Mouse (Mus musculus): ENCODE results near the gene Sertad1.

Sertad1 gene

DNA sequence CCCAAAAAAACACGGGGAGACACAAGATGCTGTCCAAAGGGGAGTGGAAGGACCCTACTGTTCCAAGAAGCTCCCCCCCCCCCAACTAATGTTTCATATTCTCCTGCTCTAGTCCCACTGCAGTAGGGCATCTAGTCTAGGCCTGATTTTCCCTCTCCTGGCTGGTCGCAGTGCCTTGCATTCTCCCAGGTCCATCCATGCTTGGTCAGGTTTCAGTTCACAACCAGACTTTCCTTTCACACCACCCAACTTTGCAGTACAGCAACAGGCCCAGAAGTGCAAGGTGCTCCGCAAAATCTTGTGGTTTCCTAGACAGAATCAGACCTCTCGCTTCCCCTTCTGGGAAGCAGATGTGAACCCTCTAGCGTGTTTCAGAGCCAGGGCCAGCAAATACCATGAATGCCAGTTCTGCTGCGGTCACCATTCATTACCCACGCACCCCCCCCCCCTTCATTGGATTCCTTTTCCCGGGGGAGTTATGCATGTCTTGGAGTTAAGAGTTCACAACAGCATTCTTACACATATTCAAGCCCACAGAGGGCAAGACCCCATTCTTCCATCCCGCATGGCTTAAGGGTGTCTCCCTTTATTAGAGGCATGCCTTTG, 20.2 kb downstream of the Sertad1 start:
- no peak for DNase-seq

DNA sequence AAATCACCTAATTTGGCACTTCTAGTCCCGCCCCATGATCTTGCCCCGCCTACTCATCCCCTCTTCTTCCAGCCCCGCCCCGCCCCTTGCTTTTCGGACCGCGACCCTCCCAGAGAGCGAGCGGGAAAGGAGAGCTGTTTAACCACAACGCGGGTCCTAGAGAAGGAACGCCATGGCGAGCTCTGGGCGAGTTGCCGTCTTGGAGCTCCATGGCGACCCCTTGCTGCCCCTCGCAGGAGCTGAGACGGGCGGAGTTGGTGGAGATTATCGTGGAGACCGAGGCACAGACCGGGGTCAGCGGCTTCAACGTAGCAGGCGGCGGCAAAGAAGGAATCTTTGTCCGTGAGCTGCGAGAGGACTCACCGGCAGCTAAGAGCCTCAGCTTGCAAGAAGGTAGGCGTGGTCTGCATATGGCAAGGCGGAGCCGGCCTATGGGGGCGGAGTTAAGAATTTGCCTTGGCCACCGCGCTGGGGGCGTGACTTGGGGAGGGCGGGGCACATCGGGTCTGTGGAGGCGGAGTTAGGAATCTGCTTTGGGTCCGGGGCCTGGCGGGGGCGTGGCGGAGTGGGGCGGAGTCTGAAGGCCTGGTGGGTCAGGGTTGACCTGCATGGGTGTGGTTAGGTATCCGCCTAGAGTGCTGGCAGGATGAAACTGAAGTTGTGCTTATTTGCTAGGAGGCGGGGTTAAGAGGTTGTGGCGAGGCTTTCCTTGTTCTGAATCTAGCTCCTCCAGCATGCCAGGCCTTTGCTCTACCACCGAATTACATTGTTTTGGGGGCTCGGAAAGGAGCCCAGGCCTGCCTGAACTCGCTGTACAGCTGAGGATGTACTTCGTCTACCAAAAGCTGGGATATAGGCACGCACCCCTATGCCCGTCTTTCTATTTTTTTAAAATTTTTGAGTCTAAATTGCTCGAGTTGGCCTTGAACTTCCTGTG, 21.3 kb downstream of the Sertad1 start:
- DNase-seq: peak; percentile 93

DNA sequence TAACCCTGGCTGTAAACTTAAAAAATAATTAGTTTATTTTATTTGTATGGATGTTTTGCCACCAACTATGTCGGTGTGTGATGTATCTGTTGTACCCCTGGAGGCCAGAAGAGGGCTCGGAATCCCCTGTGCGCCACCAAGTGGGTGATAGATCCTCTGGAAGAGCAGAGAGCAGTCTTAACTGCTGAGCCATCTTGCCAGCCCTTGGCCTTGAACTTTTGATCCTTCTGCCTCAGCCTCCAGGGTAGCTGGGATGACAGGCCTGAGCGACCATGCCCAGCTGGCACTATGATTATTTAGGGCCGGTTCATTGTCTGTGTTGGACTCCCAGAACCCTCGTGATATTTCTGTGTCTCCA, 21.9 kb downstream of the Sertad1 start:
- peak; percentile 64 to 71 for DNase-seq

DNA sequence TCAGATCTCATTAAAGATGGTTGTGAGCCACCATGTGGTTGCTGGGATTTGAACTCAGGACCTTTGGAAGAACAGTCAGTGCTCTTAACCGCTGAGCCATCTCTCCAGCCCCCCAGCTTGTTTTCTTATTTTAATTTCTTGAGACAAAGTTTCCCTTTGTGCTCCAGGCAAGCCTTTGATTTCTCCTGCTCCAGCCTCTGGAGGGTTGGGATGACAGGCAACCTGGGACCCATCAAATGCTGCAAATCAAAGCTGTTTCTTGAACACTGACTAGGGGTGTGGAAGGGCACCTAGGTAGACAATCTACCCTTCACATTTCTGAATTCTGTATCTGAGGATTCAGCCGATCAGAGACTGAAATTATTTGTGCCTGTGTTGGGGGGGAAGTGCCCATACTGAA, 24.1 kb downstream of the Sertad1 start:
- DNase-seq: no peak

DNA sequence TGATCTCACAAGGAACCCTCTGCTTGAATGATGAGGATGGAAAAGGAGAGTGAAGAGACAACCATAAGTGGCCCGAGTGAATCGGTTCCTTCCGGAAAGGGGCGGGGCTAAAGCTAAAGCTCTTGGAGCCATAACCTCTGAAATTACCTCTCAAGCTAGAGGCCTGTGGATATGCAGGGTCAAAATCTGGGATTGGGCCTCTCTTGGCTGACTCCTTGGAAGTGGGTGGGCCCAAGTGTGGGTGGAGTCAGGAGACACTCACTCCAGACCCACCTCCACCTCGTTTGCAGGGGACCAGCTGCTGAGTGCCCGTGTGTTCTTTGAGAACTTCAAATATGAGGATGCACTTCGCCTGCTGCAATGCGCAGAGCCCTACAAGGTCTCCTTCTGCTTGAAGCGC, 28.3 kb downstream of the Sertad1 start:
- no peak for DNase-seq

DNA sequence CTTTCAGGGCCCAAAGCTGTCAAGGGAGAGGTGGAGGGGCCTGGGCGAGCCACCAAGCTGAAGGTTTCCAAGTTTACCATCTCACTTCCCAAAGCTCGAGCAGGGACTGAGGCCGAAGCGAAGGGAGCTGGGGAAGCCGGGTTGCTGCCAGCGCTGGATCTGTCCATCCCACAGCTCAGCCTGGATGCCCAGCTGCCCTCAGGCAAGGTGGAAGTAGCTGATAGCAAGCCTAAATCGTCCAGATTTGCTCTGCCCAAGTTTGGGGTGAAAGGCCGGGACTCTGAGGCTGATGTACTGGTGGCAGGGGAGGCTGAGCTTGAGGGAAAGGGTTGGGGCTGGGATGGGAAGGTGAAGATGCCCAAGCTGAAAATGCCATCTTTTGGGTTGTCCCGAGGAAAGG, 31.6 kb downstream of the Sertad1 start:
- no peak for DNase-seq

DNA sequence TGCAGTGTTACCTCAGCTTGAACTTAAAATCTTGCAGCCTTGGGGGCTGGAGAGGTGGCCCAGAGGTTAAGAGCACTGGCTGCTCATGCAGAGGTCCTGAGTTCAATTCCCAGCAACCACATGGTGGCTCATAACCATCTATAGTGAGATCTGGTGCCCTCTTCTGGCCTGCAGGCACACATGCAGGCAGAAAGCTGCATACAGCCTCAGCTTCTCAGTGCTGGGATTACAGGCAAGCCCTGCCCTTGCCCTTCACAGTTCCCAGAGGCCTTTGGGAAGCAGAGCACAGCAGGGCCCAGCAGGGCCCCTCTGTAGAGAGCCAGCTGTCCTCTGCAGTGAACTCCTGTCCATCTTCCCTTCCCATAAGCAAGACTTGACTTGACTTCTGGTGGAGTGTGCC, 33.4 kb downstream of the Sertad1 start:
- DNase-seq: no peak

DNA sequence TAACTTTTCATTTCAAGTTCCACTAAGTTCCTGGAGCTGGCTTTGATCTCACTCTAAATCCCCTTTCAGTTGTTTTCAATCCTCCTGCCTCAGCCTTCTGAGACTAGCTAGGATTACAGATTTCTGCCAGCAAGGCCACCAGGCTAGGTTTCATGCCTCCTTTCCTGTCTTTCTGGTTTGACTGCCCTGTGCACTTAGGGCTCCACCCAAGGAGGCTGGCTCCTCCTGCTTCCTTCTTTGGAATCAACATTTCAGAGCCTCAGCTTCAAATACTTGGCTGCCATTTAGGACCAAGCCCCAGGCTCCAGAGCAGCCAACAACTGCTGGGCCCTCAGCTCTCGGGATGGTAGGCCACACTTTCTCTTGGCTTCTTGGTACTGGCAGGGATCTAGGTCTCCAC, 33.9 kb downstream of the Sertad1 start:
- no peak for DNase-seq

DNA sequence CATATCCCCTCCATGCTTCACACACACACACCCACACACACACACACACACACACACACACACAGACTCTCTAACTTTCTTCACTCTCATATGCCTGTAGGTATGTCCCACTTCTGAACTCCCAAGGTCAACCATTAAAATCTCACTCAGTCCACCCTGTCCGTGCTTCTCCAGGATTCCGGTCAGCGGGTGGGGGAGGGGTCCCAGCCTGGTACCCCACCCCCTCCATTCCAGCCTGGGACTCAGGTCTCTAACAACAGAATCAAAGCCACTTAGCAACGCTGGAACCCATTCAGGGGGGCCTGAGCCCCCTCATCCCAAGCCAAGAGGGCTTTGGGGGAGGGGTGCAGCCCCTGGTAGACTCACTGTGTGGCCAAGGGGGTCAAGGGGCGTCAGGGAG, 36.3 kb downstream of the Sertad1 start, which contains the start of gene Hipk4:
TSS of gene Hipk4 (plus strand) at position 301 of the 400 bp plus-strand sequence.
- DNase-seq: no peak

DNA sequence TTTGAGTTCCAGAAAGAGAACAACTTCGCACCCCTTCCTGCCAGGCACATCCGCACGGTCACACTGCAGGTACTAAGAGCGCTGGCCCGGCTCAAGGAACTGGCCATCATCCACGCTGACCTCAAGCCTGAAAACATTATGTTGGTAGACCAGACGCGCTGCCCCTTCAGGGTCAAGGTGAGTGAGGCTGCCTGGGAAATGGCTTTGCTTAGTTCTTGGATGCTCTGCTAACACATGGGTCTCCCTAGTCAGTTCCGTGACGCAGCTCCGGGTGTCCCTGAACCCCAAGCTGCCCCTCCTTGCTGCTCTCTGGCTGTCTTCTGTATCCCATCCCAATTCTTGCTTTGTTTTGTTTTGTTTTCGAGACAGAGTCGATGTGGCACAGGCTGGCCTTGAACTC, 37.1 kb downstream of the Sertad1 start:
- no peak for DNase-seq

DNA sequence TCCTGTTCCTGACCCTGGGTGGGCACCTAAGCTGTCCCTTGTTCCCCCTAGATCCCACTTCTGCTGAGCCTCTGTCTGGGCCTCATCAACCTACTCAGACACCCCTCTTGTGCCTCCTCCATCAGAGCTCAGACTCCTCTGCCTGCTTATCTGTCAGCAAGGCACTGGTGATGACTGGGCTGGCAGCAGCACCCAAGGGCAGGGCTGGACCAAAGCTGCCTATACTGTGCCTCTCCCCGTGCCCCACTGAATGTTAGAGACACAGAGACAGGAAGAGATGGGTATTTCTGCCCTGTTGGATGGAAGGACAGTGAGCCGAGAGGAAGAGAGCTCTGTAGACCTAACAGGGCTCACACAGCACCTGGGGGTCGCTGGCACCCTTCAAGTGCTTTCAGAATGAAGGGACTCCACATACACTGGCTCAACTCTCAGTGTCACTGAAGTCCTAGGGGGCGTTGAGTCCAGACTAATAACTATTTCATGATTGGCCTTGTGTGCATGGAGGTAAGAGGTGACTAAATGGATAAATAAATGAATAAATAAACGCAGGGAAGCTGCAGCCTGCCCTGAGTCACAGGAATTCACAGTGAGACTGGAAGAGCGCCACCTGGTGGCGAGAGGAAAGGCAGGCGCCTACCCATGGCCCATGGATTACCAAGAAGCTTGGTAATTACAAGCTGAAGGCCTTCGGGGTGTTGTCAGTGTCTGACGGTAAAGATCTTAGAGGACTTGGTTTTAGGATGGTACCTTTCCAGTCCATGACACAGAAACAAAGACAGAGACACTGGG, 39.5 kb downstream of the Sertad1 start:
- peak; percentile 76 to 89 for DNase-seq

DNA sequence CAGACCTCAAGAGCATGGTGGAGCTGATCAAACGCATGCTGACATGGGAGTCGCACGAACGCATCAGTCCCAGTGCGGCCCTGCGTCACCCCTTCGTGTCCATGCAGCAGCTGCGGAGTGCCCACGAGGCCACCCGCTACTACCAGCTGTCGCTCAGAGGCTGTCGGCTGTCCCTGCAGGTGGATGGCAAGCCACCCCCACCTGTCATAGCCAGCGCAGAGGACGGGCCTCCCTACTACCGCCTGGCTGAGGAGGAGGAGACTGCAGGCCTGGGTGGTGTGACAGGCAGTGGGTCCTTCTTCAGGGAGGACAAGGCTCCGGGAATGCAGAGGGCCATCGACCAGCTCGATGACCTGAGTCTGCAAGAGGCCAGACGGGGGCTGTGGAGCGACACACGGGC, 42.4 kb downstream of the Sertad1 start:
- DNase-seq: no peak

DNA sequence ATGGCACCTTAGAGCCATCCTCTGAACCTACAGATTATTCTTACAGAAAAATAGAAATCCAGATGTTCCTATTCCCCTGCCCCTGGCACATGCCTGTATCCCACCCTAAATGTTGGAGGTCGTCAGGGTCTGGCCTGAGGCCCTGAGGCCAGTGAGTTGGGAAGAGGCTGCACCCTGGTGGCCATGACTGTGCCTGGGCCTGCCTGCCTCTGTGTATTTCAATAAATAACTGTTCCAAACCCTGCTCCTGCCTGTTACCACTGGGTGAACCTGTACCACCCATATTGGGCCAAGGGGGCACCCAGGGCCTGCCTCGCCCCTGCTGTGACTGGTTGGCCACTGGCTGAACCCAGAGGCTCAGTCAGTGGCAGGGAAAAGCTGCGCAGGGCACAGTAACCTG, 44.2 kb downstream of the Sertad1 start:
- no peak for DNase-seq

DNA sequence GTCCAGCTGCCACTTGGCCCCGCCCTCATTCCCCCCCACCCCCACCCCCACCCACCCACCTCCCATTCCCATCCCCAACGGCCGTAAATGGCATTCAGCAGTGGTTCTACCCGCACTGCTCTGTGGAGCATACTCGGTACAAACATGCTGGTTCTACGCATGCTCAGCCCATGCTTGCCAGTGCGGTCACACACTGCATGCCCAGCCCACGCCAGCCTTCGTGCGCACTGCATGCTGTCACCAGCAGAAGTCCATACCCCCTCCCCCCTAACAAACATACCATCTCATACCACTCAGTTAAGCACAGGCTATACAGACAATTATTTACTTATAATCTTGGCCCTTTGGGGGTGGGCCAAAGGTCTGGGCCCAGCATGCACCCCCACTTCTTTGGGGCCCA, 45.0 kb downstream of the Sertad1 start:
- no peak for DNase-seq

DNA sequence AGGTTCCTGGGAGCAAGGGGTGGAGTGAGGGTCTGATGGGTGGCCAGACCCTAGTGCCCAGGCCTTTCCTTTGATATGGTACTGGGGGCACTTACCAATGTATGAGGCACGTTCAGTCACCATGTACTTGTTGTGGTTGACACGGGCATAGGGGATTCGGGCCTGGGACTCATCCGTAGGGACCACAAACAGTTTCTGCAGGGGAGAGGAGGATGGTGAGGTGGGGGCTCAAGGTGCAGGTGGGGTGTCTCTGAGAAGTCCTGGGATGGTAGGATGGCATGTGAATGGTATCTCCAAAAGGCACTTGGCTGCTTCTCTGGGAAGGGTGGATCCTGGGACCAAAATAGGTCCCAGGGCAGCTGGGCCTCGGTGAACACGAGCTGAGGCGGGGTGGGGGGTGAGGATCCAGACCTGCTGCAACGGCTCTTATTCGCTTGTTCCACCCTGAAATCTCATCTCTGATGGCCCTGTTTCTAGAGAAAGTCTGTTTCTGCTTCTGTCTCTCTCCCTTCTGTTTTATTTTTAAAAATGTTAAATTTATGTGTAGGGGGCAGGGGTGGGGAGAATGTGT, 45.9 kb downstream of the Sertad1 start:
- no peak for DNase-seq

DNA sequence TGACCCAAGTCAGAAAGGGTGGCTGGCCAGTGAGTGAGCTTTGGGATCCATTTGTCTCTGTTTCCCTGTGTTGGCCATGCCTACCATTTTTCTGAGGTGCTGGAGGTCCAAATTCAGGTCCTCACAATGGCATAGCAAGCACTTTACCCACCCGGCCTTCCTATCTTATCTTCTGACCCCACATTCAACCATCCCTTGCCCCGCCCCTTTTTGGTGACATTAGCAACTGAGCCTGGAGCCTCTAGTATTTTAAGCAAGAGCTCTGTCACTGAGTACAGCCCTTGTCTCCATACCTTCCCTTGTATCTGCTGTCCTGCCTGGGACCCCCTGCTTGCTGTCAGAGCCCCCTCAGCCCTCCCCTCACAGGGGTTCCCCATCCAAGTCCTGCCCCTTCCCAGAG, 48.7 kb downstream of the Sertad1 start:
- no peak for DNase-seq

DNA sequence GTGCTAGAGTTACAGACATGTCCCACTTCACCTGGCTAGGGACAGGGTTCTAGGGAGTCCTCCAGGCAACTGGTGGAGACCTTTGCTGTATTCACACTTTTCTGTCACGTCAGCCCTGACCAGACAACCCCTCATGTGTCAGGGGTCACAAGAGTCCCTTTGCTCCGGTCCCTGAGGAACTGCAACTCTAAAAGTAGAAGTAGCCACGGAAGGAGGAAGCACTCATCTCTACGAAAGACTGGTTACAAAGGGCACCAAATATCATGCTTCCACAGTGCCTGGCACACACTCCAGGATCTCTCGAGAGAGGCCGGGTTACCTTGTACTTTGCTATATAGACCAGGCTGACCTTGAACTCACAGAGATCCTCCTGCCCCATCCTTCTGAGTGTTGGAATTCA, 49.9 kb downstream of the Sertad1 start:
- DNase-seq: no peak

DNA sequence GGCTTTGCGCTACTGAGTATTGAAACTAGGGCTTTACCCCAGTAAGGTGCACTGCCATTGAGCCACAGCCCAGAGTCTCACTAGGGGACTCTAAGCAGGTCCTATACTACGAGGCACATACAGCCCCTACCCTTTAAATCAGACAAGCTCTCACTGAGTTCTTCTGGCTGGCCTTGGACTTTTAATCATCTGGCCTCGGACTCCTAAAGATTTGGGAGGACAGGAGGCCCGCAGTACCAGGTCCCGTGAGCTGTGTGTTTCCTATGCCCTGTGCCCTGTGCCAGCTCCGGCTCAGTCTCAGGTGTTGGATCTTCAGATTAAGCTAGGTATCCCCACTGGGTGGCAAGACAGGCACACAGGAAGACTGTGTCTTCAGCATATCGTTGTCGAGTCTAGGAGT, 51.3 kb downstream of the Sertad1 start:
- DNase-seq: no peak

DNA sequence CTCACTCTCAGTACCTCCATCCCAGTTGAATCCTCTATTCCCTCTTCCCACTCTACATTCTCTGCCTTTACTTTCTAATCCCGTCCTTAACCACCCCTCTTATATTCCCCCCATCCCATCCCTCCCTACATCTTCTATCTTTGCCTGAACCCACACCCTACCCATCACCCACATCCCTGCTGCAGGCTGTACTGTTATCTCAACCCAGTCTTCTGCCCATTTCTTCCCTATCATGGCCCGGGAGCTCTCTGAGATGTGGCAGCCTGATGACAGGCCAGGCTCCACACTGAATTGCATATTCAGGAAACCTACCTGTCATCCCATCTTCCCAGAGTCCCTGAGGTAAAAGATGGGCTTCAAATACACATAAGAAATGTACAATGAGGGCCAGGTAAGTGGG, 52.1 kb downstream of the Sertad1 start:
- DNase-seq: no peak

Data from cerebellum, adult 18-20 months (tissue).